Mouse (Mus musculus) G1E (cell line): ENCODE measurements around the gene Il2rb. TPM values are rescaled to one million over a fixed set of nuclear protein-coding genes. Genes with fewer than 3 reads are reported as not detected.
A peak's percentile ranks its signal among the peaks of the same experiment; 100 is the strongest.

Experiments used
- ATAC-seq: 2 replicates; pipeline ENCODE4 v1.8.0; 2016; ENCODE audit warnings: mild to moderate bottlenecking; ENCODE audit not compliant: insufficient number of reproducible peaks, poor library complexity, low FRiP score, severe bottlenecking; ENCODE audit errors: extremely low read depth
- DNase-seq: peaks from one replicate; pipeline ENCODE4 v3.0.0; 2012; ENCODE audit warnings: low spot score
- H3K27me3 ChIP-seq: 2 replicates; pipeline ENCODE4 v1.6.1; 2012; ENCODE audit warnings: mild to moderate bottlenecking, low read length, inconsistent platforms; ENCODE audit not compliant: insufficient read depth
- H3K36me3 ChIP-seq: replicated peaks from 2 replicates; pipeline ENCODE3; 2012; ENCODE audit warnings: mild to moderate bottlenecking, inconsistent platforms
- H3K4me1 ChIP-seq: 2 replicates; pipeline ENCODE4 v1.6.1; 2012; ENCODE audit warnings: low read depth, low read length, inconsistent platforms, mixed read lengths; ENCODE audit not compliant: insufficient read depth
- H3K4me3 ChIP-seq: 2 replicates; pipeline ENCODE4 v1.5.1; 2012; ENCODE audit warnings: low read depth, mild to moderate bottlenecking, inconsistent platforms, low read length, moderate library complexity, mixed read lengths
- H3K9me3 ChIP-seq: replicated peaks from 2 replicates; pipeline ENCODE4 v1.6.1; 2012; ENCODE audit warnings: inconsistent platforms
- CTCF ChIP-seq: IDR thresholded peaks from 2 replicates; pipeline ENCODE4 v1.5.1; 2012; ENCODE audit warnings: low read depth, low read length, inconsistent platforms, mixed read lengths
- GATA1 ChIP-seq: IDR thresholded peaks from 2 replicates; pipeline ENCODE4 v1.6.1; 2012; ENCODE audit warnings: borderline replicate concordance, low read length, inconsistent platforms, mixed read lengths
- GATA2 ChIP-seq: IDR thresholded peaks from 2 replicates; pipeline ENCODE4 v1.6.1; 2012; ENCODE audit warnings: low read depth, low read length, inconsistent platforms, borderline replicate concordance
- POLR2AphosphoS5 ChIP-seq: IDR thresholded peaks from 2 replicates; pipeline ENCODE4 v1.6.1; 2012; ENCODE audit warnings: low read depth, low read length, inconsistent platforms; ENCODE audit not compliant: insufficient replicate concordance
- TAL1 ChIP-seq: conservative IDR thresholded peaks from 2 replicates; pipeline ENCODE4 v1.6.1; 2012; ENCODE audit warnings: low read depth, low read length, inconsistent platforms, mixed read lengths
- polyA plus RNA-seq: library from polyadenylated mRNA; stranded (reverse); fragments of >175 nt; gene quantifications from 2 replicates; pipeline ENCODE4 v1.2.3, GENCODE M21; 2012
- total RNA-seq, 2 experiments: library from RNA; stranded (forward) in 1 of 2; stranded (reverse) in 1 of 2; fragments of 200-1000 nt in 1 of 2; fragments of >200 nt in 1 of 2; fragmentation: Nextera tagmentation in 1 of 2; gene quantifications; 2 replicates each; pipeline ENCODE4 v1.2.3; 2014 to 2017

The Il2rb gene
- total and polyA plus RNA-seq, 3 experiments, result 0.05 TPM; not detected in 2

DNA sequence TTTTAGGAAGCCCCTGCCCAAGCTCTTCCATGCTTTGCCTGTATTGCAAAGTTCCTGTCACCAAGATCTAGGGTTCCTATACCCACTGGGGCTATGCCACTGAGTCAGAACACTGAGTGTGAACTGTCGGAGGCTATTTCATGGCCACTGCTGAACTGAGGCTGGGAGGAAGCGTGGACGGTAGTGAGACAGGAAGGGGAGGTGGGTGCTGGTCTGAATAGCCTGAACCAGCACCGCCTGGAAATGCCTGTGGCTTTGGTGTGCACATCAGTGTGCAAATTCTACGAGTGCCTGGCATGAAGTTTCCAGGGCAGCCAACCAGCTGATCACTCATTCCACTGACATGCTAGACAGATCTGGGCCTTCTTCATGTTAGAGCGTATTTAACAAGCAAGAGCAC, 26.8 kb upstream of the Il2rb start:
- Histone ChIP-seq H3K4me3 (no peak overlapping the region), H3K9me3 (no peaks in the 10 kb centered on the region), H3K36me3 (no peaks in the 10 kb centered on the region), H3K4me1 (peaks cover 8% of the 10 kb centered on the region), H3K27me3 (peaks cover 64% of the 10 kb centered on the region)
- TF ChIP-seq GATA2, result no peak
- no peak for TF ChIP-seq CTCF
- no peak for TF ChIP-seq TAL1
- TF ChIP-seq POLR2AphosphoS5, result no peak
- TF ChIP-seq GATA1, result no peak
- ATAC-seq, result no peak
- DNase-seq, result no peak

GRCm38 (mm10) chr15:78521331-78521730, 26.3 kb upstream of the Il2rb start:
- H3K4me1 ChIP-seq, result peaks cover 8% of the 10 kb centered on the region
- H3K4me3 ChIP-seq, result no peak overlapping the region
- no peak for TF ChIP-seq POLR2AphosphoS5
- TF ChIP-seq GATA1, result no peak
- no peak for TF ChIP-seq CTCF
- TF ChIP-seq TAL1, result no peak
- TF ChIP-seq GATA2, result no peak
- H3K36me3 ChIP-seq, result no peaks in the 10 kb centered on the region
- ATAC-seq (no peak), DNase-seq (no peak)
- peaks cover 62% of the 10 kb centered on the region for H3K27me3 ChIP-seq
- H3K9me3 ChIP-seq, result no peaks in the 10 kb centered on the region

DNA sequence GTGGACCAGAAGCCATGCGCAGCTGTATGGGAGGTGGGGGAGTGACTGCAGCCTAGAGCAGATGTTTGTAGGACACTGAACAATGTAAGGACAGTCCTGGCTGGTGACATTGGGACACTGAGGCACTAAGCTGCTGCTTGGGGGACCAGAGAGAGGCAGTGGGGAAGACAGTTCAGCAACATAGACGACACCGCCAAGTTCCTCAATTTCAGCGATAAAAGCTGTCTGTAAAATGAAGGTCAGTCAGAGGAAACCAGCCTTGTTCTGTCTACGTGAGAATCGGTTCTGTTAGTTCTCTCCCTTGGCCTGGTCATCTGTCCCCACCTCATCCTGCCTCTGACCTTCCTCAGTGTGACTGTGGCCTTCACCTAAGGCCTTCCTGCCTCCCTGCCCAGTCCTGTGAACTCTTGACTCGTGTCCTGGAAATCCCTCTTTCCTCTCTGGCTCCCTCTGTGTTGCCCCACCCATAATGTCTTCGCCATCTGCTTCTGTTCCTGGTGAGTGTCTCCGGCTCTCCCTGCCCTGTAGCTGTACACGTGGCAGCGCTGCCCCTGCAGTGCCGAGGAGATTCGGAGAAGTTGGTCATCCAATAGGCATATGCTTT, 25.1 kb upstream of the Il2rb start:
- no peak overlapping the region for H3K4me3 ChIP-seq
- no peak for ATAC-seq

GRCm38 (mm10) chr15:78518221-78518620, 23.1 kb upstream of the Il2rb start:
- Histone ChIP-seq H3K27me3 (peaks cover 47% of the 10 kb centered on the region), H3K4me3 (no peak overlapping the region), H3K4me1 (peaks cover 12% of the 10 kb centered on the region), H3K36me3 (no peaks in the 10 kb centered on the region), H3K9me3 (no peaks in the 10 kb centered on the region)
- DNase-seq, result no peak
- TF ChIP-seq CTCF (no peak), GATA1 (no peak), GATA2 (no peak), TAL1 (no peak), POLR2AphosphoS5 (no peak)
- no peak for ATAC-seq

More for the DNA sequence above, 25.1 kb upstream of the Il2rb start:
- peaks cover 12% of the 10 kb centered on the region for H3K4me1 ChIP-seq
- TF ChIP-seq POLR2AphosphoS5 (no peak), GATA1 (no peak), GATA2 (no peak)
- no peaks in the 10 kb centered on the region for H3K36me3 ChIP-seq
- peaks cover 57% of the 10 kb centered on the region for H3K27me3 ChIP-seq
- no peaks in the 10 kb centered on the region for H3K9me3 ChIP-seq
- DNase-seq, result no peak

- Histone ChIP-seq H3K27me3 (peaks cover 44% of the 10 kb centered on the region), H3K36me3 (no peaks in the 10 kb centered on the region), H3K4me1 (peaks cover 12% of the 10 kb centered on the region), H3K9me3 (no peaks in the 10 kb centered on the region), H3K4me3 (no peak overlapping the region)
- TF ChIP-seq CTCF, result no peak
- no peak for TF ChIP-seq POLR2AphosphoS5
- no peak for TF ChIP-seq TAL1
- no peak for TF ChIP-seq GATA2
- no peak for TF ChIP-seq GATA1
- DNase-seq, result no peak
- no peak for ATAC-seq
These were observed 20.7 kb upstream of the Il2rb start for GRCm38 (mm10) chr15:78515759-78516158.

DNA sequence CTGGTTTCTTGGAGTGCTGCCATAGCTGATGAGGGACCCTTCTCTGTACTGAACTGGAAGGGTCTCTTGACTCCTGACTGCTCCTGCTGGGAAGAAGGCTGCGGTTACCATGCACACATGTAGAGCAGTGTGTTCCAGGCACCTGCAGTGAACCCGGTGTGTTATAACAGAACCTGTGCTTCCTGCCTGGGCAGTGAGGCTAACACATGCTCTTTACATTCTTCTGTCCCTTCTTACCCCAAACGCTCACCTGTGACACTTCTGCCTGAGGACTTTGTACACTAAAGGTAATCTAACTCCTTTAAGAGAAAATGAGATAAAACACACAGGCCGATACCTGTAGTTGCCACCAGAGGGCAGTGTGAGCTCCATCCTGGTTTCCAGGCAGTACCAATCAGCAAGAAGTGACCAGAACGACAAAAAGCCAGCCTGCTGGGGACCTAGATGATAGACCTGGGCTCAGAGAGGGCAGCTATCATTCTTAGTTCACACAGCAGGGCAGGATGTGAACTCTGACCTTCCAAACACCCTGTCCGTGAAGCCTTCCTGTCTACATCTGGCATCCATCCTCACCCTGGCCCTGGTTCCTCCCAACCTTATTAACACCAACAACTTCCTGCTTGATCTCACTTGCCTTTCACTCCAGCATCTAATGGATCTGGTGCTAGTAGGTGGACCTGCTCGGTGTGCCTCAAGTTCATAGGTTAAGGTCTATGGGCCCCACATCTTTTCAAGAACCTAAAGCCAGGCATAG, 19.5 kb upstream of the Il2rb start:
- no peaks in the 10 kb centered on the region for H3K36me3 ChIP-seq
- 0 out of 2 replicates have a peak, but pooled peaks cover 6% of the 10 kb centered on the region for H3K4me1 ChIP-seq
- H3K9me3 ChIP-seq, result no peaks in the 10 kb centered on the region
- TF ChIP-seq GATA1 (no peak), CTCF (peak; percentile 96)
- ATAC-seq (no peak), DNase-seq (peak; percentile 50)
- H3K4me3 ChIP-seq, result no peak overlapping the region
- peaks cover 43% of the 10 kb centered on the region for H3K27me3 ChIP-seq
